Mouse (Mus musculus) megakaryocyte, embryonic 14.5 days (primary cell): ENCODE data around the gene Bag2. TPM values are rescaled to one million over a fixed set of nuclear protein-coding genes. Genes with fewer than 3 reads are reported as not detected.

Source experiments
- H3K27me3 ChIP-seq: replicated peaks from 2 replicates; pipeline ENCODE3; 2012; ENCODE audit warnings: inconsistent platforms
- H3K36me3 ChIP-seq: replicated peaks from 2 replicates; pipeline ENCODE3; 2012; ENCODE audit warnings: low read length, inconsistent platforms, mixed read lengths
- H3K4me1 ChIP-seq: 2 replicates; pipeline ENCODE4 v1.6.1; 2012; ENCODE audit warnings: inconsistent platforms
- H3K4me3 ChIP-seq: replicated peaks from 2 replicates; pipeline ENCODE3; 2012; ENCODE audit warnings: moderate library complexity, mild to moderate bottlenecking, inconsistent platforms
- H3K9me3 ChIP-seq: 2 replicates; pipeline ENCODE4 v1.6.1; 2012; ENCODE audit warnings: inconsistent platforms
- FLI1 ChIP-seq: IDR thresholded peaks from 2 replicates; pipeline ENCODE4 v1.6.1; 2012; ENCODE audit warnings: low read length, inconsistent platforms, mixed read lengths
- GATA1 ChIP-seq: IDR thresholded peaks from 3 replicates; pipeline ENCODE4 v1.6.1; 2012; ENCODE audit warnings: mixed read lengths, low read length, inconsistent platforms, borderline replicate concordance
- polyA plus RNA-seq: library from polyadenylated mRNA; stranded (reverse); fragments of >175 nt; gene quantifications from 2 replicates; pipeline ENCODE4 v1.2.3, GENCODE M21; 2012; ENCODE audit warnings: low replicate concordance; ENCODE audit not compliant: insufficient read depth

Gene Bag2
- polyA plus RNA-seq, result 4.8 and 13.0 TPM in 2 replicates

GRCm38 (mm10) chr1:33757491-33758041 is at the start of gene Bag2:
Gene Bag2 (minus strand): TSS chr1:33757795.
- Histone ChIP-seq H3K36me3 (peaks cover 46% of the 10 kb centered on the region), H3K27me3 (no peaks in the 10 kb centered on the region)

GRCm38 (mm10) chr1:33803323-33803722 is 45.7 kb upstream of the Bag2 start:
- Histone ChIP-seq H3K36me3 (peaks cover 91% of the 10 kb centered on the region), H3K9me3 (no peaks in the 10 kb centered on the region), H3K4me1 (peaks cover 12% of the 10 kb centered on the region), H3K27me3 (no peaks in the 10 kb centered on the region), H3K4me3 (no peak overlapping the region)
- no peak for TF ChIP-seq FLI1
- no peak for TF ChIP-seq GATA1

More at GRCm38 (mm10) chr1:33757491-33758041, at the start of gene Bag2:
- TF ChIP-seq FLI1, result no peak
- TF ChIP-seq GATA1, result no peak
- Histone ChIP-seq H3K9me3 (no peaks in the 10 kb centered on the region), H3K4me1 (peaks cover 37% of the 10 kb centered on the region), H3K4me3 (peak within 1 kb of the TSS; percentile 95)

DNA sequence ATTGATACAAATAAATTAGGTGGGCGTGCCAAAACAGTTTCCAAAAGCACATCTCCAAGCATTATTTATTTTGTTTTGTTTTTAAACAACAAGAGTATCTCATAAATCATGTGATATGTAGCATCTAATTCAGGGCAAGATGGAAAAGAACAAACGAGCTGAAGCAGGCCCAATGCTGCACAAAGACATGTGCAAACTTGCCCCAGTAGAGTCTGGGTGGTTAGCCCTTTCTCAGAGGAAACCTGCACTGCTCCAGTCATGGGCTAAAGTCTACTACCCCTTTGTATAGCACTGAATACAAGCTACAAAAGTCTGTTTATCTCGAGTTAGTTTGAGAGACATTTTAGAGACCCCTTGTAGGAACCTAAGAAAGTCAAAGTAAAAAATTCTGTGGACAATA is 42.0 kb upstream of the Bag2 start:
- TF ChIP-seq FLI1 (no peak), GATA1 (no peak)
- H3K4me1 ChIP-seq, result peaks cover 20% of the 10 kb centered on the region; the same call in 1 of the 2 replicates
- H3K36me3 ChIP-seq, result peaks cover 79% of the 10 kb centered on the region
- no peaks in the 10 kb centered on the region for H3K27me3 ChIP-seq
- H3K4me3 ChIP-seq, result no peak overlapping the region
- no peaks in the 10 kb centered on the region for H3K9me3 ChIP-seq

GRCm38 (mm10) chr1:33788493-33788892 is 30.9 kb upstream of the Bag2 start:
- TF ChIP-seq FLI1 (no peak), GATA1 (no peak)
- Histone ChIP-seq H3K4me3 (peak overlapping the region; percentile 26), H3K27me3 (no peaks in the 10 kb centered on the region), H3K36me3 (peaks cover 36% of the 10 kb centered on the region), H3K9me3 (no peaks in the 10 kb centered on the region), H3K4me1 (peaks cover 28% of the 10 kb centered on the region)

DNA sequence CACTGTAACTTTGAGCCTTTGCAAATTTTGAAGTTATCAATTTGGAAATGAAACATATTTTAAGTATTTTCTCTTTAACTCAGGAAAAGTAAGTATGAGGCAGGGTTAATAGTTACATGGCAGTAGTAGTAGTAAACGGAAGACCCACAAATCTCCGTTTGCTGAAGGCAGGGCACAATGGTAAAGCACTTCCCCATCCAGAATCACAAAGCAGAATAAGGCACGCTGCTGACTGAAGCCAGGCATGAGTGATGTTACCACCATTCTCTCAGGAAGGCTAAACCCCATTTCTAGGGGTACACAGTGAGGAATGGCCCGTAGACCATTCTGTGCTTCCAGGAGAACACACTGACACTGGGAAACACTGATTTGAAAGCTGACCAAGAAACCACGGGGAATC is 30.5 kb upstream of the Bag2 start:
- peaks cover 28% of the 10 kb centered on the region for H3K4me1 ChIP-seq
- no peaks in the 10 kb centered on the region for H3K9me3 ChIP-seq
- no peak for TF ChIP-seq FLI1
- no peak for TF ChIP-seq GATA1
- no peak overlapping the region for H3K4me3 ChIP-seq
- no peaks in the 10 kb centered on the region for H3K27me3 ChIP-seq
- peaks cover 38% of the 10 kb centered on the region for H3K36me3 ChIP-seq

- peaks cover 22% of the 10 kb centered on the region for H3K4me1 ChIP-seq
- H3K27me3 ChIP-seq, result no peaks in the 10 kb centered on the region
- TF ChIP-seq FLI1, result no peak
- TF ChIP-seq GATA1, result no peak
- peaks cover 48% of the 10 kb centered on the region for H3K36me3 ChIP-seq
- H3K4me3 ChIP-seq, result no peak overlapping the region
- H3K9me3 ChIP-seq, result no peaks in the 10 kb centered on the region
Observed at GRCm38 (mm10) chr1:33784561-33784960, 27.0 kb upstream of the Bag2 start.

- Histone ChIP-seq H3K36me3 (peaks cover 77% of the 10 kb centered on the region), H3K4me1 (peaks cover 8% of the 10 kb centered on the region; the same call in 1 of the 2 replicates), H3K4me3 (no peak overlapping the region), H3K9me3 (no peaks in the 10 kb centered on the region), H3K27me3 (no peaks in the 10 kb centered on the region)
- TF ChIP-seq FLI1, result no peak
Observed at GRCm38 (mm10) chr1:33776175-33776611, 18.6 kb upstream of the Bag2 start.

DNA sequence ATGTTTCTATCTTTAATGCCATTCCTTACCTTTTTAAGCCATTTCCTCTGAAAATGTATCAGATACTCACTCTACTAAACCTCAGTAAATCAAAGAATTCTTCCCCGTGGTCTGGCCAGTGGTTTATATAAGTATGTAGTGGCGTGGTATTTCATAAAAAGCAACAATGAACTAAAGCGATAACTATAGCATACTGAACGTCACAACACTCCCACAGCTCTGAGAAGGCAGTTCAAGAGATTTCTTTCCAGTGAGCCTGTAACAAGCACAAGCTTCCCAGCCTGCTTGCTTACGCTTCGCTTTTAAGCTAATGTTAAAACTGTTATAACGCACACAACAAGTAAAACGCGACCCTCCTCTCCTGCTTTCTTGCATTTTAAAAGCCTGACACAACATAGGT is 14.5 kb upstream of the Bag2 start:
- peaks cover 91% of the 10 kb centered on the region for H3K36me3 ChIP-seq
- TF ChIP-seq GATA1 (no peak), FLI1 (no peak)

DNA sequence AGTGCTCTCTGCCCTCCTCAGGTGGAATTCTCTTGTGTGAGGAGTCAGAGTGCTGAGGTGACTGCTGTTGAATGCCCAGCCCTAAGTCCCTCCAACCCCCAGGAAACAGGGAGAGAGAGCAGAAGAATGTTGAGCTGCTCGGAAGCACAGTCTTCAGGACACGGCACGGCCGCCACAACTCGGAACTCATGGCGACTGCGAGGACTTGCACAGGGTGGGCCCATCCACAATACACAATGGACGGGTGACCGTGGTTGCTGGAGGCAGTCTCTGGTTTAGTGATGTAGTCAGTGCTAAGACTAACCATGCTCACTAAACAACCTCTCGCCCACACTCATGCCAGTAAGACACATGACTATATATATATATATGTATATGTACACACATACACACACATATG is 14.0 kb upstream of the Bag2 start:
- H3K9me3 ChIP-seq, result no peaks in the 10 kb centered on the region
- TF ChIP-seq FLI1, result no peak
- no peak for TF ChIP-seq GATA1
- H3K27me3 ChIP-seq, result no peaks in the 10 kb centered on the region
- H3K36me3 ChIP-seq, result peaks cover 91% of the 10 kb centered on the region
- no peak overlapping the region for H3K4me3 ChIP-seq
- peaks cover 14% of the 10 kb centered on the region for H3K4me1 ChIP-seq

More for the DNA sequence above, 14.5 kb upstream of the Bag2 start:
- Histone ChIP-seq H3K4me1 (peaks cover 18% of the 10 kb centered on the region), H3K9me3 (no peaks in the 10 kb centered on the region), H3K4me3 (no peak overlapping the region), H3K27me3 (no peaks in the 10 kb centered on the region)

DNA sequence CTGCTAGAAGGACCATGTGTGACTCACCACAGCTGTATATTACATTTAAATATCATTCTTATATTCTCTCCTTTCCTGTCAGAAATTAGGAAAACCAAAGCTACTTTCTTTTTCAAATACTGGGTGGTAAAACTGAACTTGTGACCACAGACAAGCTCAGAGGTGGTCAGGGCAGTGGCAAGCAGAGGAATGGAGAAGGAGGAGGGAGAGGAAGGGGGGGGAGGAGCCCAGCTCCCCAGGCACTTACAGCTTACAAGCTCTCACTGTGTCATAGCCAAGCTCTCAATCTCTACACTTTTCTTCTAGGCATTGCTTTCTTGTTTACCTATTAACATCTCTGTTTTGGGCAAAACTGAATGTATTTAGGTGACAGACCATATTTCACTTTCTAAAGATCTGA is 11.2 kb upstream of the Bag2 start:
- no peak for TF ChIP-seq FLI1
- no peak for TF ChIP-seq GATA1
- H3K36me3 ChIP-seq, result peaks cover 90% of the 10 kb centered on the region

More for the DNA sequence above, 11.2 kb upstream of the Bag2 start:
- no peaks in the 10 kb centered on the region for H3K9me3 ChIP-seq
- H3K4me1 ChIP-seq, result peaks cover 10% of the 10 kb centered on the region
- H3K27me3 ChIP-seq, result no peaks in the 10 kb centered on the region
- no peak overlapping the region for H3K4me3 ChIP-seq
